Mouse (Mus musculus) lung, adult 18-20 months (tissue): ENCODE results near the gene Ssh2.
"Not testable (repeated sequence)": the region's sequence is repeated elsewhere in the genome, so short reads cannot be mapped to it uniquely, and the experiment has no call there.

Source experiments
- DNase-seq, 2 experiments: peaks; one replicate each; pipeline ENCODE4 v3.0.0; 2022; ENCODE audit warnings: mixed read lengths in 2 of 2

Ssh2 gene

GRCm38 (mm10) chr11:77231514-77231913 is 15.4 kb downstream of the Ssh2 start:
- no peak for DNase-seq

- no peak for DNase-seq
These were observed 19.2 kb downstream of the Ssh2 start for GRCm38 (mm10) chr11:77235267-77235666.

- DNase-seq, result no peak
These were observed 23.7 kb downstream of the Ssh2 start for GRCm38 (mm10) chr11:77239658-77240345.

GRCm38 (mm10) chr11:77240466-77241246 is 24.6 kb downstream of the Ssh2 start:
- DNase-seq, result no peak

- no peak for DNase-seq
These were observed 26.8 kb downstream of the Ssh2 start for GRCm38 (mm10) chr11:77242912-77243311.

GRCm38 (mm10) chr11:77252826-77253225 is 36.7 kb downstream of the Ssh2 start:
- no peak for DNase-seq

- DNase-seq, result no peak
These were observed 43.4 kb downstream of the Ssh2 start for GRCm38 (mm10) chr11:77259441-77259840.

GRCm38 (mm10) chr11:77267401-77267800 is 51.3 kb downstream of the Ssh2 start:
- no peak for DNase-seq

GRCm38 (mm10) chr11:77276000-77276399 is 59.9 kb downstream of the Ssh2 start:
- DNase-seq, result no peak

- DNase-seq, result not testable (repeated sequence)
These were observed 62.5 kb downstream of the Ssh2 start for GRCm38 (mm10) chr11:77278538-77278937.

- no peak for DNase-seq
These were observed 64.1 kb downstream of the Ssh2 start for GRCm38 (mm10) chr11:77280219-77280618.

GRCm38 (mm10) chr11:77291447-77291846 is 75.4 kb downstream of the Ssh2 start:
- no peak for DNase-seq

GRCm38 (mm10) chr11:77293673-77294072 is 77.6 kb downstream of the Ssh2 start:
- DNase-seq, result not testable (repeated sequence)

- DNase-seq, result no peak
These were observed 81.2 kb downstream of the Ssh2 start for GRCm38 (mm10) chr11:77297246-77297645.

GRCm38 (mm10) chr11:77307205-77307604 is 91.1 kb downstream of the Ssh2 start:
- DNase-seq, result no peak

GRCm38 (mm10) chr11:77308533-77308932 is 92.4 kb downstream of the Ssh2 start:
- peak in 1 of 2 experiments; percentile 38 for DNase-seq

GRCm38 (mm10) chr11:77317721-77318477 is 101.8 kb downstream of the Ssh2 start:
- peak in 1 of 2 experiments; percentile 31 for DNase-seq

- DNase-seq, result no peak
These were observed 102.5 kb downstream of the Ssh2 start for GRCm38 (mm10) chr11:77318478-77319118.

- DNase-seq, result no peak
These were observed 105.1 kb downstream of the Ssh2 start for GRCm38 (mm10) chr11:77321214-77321613.

GRCm38 (mm10) chr11:77330529-77330928 is 114.4 kb downstream of the Ssh2 start:
- no peak for DNase-seq

- DNase-seq, result no peak
These were observed 131.2 kb downstream of the Ssh2 start for GRCm38 (mm10) chr11:77347273-77347672.

- peak; percentile 91 to 94 for DNase-seq
These were observed 132.2 kb downstream of the Ssh2 start for GRCm38 (mm10) chr11:77348142-77348741.
